Mouse (Mus musculus) spleen, postnatal 4 days (tissue): ENCODE measurements around the gene Senp3.
A peak's percentile ranks its signal among the peaks of the same experiment; 100 is the strongest.
"Not testable (repeated sequence)": the region's sequence is repeated elsewhere in the genome, so short reads cannot be mapped to it uniquely, and the experiment has no call there.

Experiments
- DNase-seq, 2 experiments: peaks; one replicate each; pipeline ENCODE4 v3.0.0; 2022; ENCODE audit warnings: low spot score in 2 of 2

Gene Senp3

DNA sequence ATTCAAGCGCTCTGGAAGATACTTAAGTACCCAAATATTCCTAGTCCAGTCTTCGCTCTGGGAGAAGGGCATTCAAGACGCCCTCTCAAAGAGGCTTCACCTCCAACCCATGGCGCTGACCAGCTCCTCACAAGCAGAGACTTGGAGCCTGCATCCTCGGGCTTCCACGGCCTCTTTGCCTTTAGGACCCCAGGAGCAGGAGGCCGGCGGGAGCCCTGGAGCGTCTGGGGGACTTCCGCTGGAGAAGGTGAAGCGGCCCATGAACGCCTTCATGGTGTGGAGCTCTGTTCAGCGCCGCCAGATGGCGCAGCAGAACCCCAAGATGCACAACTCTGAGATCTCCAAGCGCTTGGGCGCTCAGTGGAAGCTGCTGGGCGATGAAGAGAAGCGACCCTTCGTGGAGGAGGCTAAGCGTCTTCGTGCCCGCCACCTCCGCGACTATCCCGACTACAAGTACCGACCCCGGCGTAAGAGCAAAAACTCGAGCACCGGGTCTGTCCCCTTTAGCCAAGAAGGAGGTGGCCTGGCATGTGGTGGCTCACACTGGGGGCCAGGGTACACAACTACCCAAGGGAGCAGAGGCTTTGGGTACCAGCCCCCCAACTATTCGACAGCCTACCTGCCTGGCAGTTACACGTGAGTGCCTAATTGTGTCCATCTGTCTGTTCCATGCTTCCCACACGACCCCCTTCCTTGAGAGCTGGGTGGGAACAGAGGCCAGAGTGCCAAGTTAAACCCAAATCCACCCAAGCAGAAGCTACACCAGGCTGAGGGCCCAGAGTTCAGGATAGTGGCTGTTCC is 26.4 kb downstream of the Senp3 start, which contains the start of gene Sox15:
Gene Sox15 (plus strand): TSS at position 51 of the 801 bp plus-strand sequence.
- peak; percentile 60 to 81 for DNase-seq

DNA sequence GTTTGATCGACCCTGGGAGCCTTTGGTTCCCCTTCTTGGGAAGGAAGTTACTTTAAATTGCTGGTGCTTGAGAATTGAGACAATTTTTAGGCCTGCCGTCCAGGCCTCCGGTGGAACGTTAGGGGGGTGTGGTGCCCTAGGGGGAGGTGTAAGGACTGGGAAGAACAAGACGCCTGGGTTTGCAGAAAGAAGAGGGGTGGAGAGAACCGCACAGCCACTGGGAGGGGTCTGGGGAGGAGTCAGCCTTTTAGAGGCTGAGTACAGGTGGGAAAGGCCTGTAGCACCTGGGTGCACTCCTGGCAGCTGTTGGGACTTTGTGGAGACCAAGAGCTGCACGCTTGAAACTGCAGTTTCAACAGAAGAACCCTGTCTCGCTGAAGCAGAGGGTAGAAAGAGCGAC is 27.1 kb downstream of the Senp3 start:
- DNase-seq, result no peak

DNA sequence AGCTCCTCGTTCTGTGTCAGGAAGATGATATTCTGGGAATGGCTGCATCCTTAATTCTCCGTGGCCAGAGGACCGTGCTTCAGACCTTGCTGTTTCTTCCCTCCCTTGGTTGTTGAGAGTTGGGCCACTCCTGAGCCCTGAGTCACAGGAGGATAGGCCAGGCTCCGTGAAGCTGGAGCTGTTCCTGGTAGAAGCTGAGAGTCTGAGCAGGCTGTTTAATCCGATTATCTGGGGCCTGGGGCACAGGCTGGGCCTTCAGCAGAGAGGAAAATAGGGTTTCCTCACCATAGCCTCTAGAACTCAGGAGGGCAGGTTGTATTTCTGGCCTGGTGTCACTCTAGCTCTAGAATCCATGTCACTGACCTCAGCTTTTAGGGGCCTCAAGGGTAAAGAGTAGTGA is 28.5 kb downstream of the Senp3 start:
- no peak for DNase-seq

DNA sequence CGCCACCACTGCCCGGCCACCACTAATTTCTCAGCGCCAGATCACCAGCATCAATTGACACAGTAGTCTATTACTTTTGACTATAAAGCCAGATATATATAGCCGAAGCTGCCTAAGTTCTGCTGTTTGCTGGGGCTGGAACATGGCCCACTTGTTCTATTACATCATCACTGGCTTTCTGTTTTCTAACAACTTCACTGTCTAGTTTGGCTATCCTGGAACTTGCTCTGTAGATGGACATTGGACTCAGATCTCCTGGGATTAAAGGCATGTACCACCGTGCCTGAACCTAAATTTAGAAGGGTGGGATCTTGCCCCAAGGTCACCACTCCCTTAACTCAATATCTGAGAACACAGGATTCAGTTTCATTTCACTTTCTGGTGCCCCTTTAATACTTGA is 36.0 kb downstream of the Senp3 start:
- no peak for DNase-seq

DNA sequence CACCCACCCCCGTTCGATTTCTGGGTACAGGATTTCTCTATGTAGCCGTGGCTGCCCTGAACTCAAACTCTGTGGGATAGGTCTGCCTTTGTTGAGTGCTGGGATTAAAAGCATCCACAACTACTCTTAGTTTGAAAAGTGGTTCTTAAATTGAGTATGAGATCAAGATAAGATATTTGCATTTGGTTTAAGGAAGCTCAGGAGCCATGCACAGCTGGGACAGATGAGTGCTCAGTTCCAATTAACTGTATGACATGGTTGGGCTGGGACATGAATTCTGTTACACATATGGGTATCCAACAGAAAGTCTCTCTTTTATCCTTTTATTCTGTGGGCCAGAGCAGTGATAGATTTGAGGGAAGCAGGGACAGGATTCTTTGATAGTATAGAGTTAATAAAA is 46.4 kb downstream of the Senp3 start:
- DNase-seq, result no peak

DNA sequence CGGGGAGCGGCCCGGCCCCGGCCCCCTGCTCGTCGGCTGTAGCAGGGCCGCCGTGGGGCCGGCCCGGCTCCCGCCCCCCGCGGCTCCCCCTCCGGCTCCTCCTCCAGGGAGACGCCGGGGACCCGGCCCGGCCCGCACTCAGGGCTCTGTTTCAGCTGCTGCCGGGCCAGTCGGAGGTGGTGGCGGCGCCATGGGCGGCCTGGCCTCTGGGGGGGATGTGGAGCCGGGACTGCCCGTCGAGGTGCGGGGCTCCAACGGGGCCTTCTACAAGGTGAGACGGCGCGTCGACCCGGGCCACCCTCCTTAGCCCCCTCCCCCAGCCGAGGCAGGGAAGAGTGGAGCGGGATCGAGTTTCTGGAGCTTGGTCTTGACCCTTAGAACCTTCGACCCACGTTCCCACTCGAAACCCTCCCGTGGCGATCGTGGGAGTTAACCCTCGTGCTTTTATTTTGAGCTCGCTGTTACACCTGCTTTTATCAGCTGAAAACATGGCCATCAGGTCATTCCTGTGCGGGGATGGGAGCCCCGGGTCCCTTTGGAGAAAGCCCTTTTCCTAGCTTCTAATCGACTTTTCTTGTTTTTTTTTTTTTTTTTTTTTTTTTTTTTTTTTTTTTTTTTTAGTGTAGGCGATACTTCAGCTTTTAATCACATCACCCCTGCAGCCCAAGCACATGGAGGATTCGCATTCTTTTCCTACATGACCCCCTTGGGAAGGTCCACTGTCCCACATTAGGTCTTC is 48.6 kb downstream of the Senp3 start:
- DNase-seq, result peak; percentile 73 to 87

DNA sequence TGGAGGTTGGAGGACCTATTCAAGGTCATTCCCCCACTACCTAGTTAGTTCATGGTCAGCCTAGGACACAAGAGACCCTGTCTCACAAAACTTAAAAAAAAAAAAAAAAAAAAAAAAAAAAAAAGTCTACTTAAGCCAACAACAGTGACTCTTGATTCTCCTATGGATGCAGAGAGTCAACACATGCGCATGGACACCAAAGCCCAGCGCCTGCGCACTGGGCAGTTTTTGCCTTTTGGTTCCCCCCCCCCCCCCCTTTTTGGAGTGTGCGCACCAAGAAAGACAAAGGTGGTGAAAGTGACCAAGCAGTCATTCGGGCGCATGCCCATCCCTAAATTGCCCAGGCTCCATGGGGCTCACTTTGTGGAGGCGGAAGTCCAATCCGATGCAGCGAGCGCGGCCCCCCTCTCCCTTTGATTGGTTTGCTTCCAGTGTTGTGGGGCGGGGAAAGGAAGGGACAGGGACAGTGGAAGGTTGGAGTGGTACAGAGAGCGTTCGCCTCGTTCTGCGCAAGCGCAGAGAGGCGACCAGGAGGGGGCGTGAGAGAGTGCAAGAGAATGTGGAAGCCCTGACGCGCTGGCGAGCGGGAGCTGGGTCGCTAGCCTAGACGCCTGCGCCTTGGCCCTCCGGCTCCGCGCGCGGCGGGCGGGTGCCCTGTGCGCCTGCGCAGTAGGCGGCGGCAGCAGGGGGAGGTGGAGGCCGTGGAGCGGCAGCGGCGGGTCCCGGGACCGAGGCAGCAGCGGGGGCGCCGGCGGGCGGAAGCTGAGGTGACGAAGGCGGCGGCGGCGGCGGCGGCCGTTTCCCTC is 49.4 kb downstream of the Senp3 start, which contains the start of gene Fxr2:
Gene Fxr2 (plus strand): TSS at position 707 of the 806 bp plus-strand sequence.
- DNase-seq, result peak; percentile 100

DNA sequence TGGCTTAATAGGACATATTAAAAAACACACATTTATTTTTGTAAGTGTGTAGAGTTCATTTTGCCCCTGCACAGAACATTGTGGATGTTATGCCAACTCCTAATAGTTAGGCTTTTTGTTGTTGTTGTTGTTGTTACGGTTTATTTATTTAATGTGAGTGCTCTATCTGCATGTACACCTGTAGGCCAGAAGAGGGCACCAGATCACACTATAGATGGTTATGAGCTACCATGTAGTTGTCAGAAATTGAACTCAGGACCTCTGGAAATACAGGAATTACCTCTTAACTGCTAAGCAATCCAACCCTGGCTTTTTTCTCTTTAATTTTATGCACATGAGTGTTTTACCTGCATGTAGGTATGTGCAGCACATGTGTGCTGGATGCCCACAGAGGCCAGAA is 52.1 kb downstream of the Senp3 start:
- DNase-seq, result no peak

DNA sequence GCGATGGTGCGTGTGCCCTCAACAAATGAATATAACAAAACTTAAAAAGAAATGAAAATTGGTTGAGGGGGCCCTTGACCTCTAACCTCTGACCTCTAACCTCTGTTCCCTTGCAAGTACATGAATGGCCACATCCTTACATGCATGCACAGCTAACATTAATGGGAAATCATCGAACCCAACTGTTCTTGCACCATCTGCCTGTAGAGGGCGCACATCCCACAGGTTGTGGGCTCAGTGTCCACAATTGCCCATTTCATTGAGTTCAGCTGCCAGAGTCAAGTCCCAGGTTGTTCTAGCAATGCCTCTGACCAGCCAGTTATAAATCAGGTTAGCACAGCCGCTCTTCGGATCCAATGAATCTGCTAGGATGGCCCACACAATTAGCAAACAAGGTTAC is 53.6 kb downstream of the Senp3 start:
- DNase-seq, result peak; percentile 79 to 92

DNA sequence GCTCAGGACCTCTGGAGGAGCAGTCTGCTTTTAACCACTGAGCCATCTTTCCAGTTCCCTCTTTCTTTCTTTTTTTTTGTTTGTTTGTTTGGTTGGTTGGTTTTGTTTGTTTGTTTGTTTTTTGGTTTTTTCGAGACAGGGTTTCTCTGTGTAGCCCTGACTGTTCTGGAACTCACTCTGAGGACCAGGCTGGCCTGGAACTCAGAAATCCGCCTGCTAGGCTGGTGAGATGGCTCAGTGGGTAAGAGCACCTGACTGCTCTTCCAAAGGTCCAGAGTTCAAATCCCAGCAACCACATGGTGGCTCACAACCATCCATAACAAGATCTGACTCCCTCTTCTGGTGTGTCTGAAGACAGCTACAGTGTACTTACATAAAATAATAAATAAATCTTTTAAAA is 57.5 kb downstream of the Senp3 start:
- not testable (repeated sequence) for DNase-seq
